Mouse (Mus musculus): ENCODE results near the gene Bco1.

The Bco1 gene

DNA sequence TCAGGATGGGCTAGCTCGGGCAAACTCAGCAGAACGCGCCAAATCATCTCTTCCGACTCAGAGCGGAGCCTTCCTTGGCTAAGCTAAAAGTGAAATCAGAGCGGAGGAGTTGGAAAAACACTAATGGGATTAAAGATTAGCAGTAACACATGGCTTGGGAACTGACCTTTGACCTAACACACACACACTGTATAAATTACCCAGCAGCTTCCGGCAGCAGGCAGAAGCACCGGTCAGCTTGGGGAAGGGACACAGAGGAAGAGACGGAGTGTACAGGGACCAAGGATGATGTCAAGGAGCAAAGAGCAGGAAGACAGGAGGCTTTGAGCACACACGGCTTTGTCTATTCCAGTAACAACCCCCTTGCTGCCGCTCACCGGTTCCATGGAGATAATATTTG is at the start of gene Bco1:
Bco1 (plus strand) TSS at position 208 of the 400 bp plus-strand sequence.
- DNase-seq, result no peak

DNA sequence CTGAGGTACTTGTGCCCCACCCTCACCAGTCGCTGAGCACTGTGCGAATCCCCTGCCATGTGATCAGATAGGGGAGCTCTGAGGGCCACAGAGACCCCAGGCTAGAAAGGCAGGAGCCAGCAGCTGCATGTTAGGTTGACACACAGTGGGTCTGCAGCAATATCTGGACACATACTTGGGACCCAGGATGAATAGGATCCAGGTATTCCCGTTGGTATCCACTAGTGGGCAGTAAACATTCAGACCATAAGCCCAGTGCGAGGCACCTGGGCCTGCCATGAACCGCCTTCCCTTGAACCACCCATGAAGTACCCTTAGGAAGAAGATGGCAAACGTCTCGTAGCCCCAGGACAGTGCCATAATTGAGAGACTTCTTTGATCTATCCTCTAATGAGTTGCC is 46.2 kb upstream of the Bco1 start:
- DNase-seq, result no peak

DNA sequence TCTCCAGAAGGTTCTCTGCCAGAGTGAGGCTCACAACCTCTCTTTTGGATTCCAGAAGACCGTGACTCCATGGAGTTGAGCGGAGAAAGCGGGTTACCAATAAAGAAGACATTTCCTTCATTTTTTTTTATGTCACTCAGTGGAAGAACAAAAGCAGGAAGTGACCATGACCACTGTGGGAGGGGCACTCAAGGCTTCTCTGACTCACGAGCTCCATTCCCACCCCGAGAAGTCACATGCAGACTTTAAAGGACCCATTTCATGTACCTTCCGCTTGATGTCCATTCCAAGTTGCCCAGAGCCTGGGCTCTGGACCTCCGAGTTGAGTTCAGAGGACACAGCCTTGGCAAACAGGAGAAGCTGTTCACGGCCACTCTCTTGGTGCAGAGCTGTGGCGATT is 44.9 kb upstream of the Bco1 start:
- DNase-seq, result no peak

DNA sequence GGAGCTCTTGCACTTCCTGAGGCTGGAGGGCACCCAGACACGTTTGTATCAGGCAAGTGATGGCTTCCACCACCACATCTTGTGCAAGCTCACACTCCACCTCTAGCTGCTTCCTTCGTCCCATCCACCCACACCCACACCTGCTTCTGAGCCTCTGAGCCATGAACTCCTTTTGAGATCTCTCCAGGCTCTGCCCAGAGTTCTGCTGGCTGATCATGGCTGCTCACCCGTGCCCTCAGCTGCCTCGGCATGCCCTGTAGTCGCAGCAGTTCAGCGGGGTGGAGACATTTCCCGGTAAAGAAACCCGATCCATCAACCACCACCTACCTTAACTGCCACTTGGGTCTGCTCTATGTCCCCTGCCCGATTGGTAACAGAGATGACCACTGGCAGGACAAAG is 44.3 kb upstream of the Bco1 start:
- no peak for DNase-seq

DNA sequence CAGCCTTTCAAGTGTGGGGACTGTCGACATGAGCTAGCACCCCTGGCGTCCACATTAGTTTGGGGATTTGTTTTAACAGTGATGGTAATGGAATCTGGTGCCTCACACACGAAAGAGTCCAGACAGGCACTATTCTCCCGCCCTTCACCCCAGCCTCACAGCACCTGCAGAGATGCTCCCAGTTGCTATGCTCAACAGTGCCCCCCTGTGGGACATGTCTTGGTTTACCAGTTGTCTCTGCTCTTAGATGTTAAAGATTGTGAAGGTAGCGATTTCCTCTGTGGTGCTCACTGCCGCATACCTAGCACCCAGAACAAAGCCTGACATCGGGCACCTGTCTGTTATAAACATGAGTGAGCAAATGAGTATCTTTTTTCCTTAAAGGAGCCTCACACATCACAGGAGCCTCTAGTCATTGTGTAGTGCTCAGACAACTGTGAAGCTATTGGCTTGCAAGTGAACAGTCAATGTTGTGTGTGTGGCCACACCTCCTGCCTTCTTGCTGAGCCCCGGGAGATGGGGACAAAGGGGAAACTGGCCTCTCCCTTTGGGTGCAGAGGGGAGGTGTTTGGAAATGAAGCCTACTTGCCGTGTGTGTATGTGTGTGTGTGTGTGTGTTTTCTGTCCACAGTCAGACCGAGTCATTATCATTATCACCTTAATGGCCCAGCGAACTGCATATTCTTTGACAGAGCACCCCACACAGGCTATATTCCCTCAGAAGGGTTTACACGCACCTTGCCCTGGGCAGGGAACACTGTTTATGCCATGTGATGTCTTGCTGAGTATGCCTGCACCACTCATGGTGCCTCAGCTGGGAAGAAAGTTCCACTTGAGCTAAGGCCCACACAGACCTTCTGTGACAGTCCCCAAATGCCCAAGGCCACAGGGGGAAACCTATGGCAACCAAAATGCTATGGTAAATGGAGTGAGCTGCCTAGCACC is 42.2 kb upstream of the Bco1 start:
- peak; percentile 23 to 38 for DNase-seq

DNA sequence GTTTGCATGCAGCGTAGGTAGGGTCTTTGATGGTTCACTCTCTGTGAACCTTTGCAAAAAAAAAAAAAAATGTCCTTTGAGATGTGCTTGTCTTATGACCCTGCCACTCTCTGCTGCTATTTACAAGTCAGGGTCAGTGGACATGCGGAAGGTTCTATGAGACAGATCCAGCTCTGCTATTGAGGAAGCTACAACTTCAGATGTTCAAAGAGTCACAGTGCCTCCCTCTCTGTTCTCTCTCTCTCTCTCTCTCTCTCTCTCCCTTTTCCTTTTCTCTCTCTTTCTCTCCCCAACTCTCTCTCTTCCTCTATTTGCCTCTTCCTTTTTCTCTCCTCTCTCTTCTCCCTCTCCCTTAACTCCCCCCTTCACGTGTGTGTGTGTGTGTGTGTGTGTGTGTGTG is 41.5 kb upstream of the Bco1 start:
- DNase-seq, result no peak

DNA sequence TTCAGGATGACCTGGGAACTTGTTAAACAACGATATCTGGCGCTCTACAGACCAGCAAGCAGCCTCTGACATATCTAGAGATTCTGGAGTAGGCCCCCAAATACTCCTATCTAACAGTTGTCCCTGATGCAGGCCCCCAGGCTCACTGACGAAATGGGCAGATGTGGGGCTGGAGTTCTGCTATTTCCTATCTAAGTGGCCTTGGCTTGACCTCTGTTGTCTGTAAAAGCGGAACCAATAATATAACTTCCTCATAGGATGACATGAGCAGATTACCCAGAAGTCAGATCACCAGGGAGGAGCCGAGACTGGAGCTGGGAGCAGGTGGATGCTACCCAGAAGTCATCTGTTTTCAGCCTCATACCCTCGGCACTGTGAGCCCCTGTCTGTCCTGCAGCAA is 40.6 kb upstream of the Bco1 start:
- DNase-seq, result no peak

DNA sequence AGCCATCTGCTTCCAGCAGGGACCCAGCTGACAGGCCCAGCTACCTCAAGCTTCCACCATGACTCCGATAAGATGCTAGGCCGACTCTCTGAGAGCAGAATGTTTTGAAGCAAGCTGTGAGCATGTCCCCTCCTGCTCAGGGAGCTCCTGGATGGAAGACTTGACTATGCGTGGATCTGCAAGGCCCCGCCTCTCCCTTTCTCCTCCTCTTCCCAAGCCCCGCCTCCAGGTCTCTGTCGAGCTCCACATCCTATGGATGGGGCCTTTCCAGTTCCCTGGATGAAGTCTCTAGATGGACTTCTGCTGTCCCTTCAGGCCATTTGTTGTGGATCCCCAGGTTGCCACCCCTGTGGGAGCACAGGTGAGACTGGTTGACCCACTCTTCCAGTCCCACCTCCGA is 36.6 kb upstream of the Bco1 start:
- DNase-seq, result no peak

DNA sequence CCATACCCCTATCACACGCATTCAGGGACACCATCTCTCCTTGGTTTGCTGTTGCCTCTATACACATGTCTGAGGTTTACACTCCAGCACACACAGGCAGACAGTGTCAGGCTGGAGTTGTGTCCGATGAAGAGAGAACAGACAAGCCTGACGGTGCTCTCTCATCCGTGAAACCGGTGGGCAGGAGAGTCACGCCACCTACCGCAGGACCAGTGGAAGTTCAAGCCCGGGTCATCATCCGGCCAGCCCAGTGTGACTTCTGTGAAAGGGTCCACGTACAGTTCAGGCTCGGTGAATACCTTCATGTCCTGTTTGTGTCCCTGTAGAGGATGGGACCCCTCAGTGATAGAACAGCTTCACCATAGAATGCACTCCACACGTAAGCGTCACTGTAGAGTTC is 35.3 kb upstream of the Bco1 start:
- no peak for DNase-seq

DNA sequence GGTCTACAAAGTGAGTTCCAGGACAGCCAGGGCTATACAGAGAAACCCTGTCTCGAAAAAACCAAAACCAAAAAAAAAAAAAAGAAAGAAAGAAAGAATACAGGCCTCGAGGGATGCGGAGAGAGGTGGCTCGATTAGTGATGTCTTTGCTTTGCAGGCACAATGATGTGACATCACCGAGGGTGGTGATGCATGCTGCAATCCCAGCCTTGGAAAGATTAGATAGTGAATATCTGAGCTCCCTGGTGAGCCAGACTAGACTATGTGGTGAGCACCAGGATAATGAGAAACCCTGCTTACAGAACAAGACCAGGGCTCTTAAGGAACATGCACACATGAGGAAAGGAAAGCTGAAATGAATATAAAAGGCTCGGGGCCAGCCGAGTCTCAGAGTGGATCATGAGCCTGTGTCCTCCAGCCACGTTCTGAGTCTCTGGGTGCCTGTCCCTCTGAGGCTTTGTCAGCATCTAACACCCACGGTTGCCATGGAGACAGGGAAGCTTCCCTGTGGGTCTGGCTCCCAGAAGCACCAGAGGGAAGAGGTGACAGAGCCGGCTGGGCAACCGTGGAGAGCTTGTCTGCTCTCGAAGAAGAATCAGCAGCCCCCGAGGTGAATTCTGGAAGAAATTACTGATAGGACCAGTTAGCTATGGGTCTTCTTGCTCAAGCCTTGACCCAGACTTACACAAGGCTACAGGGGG is 34.3 kb upstream of the Bco1 start:
- DNase-seq, result no peak

DNA sequence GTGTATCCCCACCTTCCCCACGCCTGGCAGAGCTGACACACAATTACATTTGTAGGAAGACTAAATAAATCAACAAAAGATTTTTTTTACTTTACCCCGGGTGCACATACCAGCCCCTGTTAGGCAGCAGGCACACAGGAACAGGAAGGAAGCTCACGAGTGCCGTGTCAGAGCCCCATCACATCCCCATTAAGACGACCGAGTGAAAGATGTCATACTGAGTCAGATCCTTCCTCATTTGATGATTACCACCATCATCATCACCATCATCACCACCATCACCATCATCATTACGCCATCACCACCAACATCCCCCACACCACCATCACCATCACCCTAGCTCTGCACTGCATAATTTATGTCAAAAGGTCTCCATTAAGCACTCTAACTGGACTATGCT is 28.7 kb upstream of the Bco1 start:
- no peak for DNase-seq

DNA sequence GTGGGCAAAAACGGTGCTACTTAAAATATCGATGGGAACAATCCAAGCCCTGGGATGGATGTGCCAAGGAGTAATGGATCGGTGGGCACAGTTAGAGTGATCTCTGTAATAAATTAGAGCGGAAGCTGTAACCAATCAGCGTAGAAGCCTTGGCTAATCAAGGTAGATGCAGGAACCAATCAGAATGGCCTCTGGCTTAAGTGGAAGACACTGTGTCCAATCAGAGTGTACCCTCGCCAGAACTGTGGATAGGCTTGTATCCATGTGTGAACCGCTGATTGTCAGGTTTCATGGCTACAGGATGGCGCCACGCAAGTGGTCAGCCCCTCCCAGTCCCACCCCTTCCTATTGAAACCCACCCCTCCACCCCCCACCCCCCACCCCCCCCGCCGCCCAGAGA is 28.3 kb upstream of the Bco1 start:
- no peak for DNase-seq

DNA sequence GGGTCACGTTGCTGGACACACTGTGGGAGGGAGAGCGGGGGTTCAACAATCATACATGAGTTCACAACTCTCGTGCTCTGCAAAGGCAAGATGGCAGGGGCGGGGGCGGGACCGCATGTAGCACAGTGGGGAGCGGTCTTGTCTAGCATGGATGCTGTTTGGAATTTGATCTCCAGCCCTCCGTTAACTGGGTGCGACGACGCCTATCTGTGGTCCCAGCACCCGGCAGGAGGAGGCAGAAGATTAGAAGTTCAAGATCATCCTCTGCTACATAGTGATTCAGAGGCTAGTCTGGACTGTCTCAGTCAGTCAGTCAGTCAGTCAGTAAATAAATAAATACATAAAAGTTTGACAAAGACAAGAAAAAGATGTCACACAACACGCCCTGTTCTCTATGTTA is 27.4 kb upstream of the Bco1 start:
- no peak for DNase-seq

DNA sequence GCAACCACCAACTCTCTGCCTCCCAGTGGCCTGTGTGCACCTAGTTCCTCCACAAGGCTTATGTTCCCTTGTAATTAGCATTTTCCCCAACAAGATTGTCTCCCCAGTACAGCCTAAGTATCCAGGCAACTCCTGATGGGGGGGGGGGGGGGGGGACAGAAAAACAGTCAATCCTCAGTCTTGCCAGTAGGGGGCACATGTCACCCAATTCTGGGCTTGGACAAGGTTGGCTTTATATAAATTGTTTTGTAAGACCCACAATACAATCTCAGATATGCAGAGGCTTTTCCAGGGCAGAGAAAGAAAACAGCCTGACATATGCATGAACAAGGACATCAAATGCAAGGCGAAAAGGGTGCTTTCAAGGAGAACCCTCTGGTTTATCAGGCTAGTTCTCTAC is 25.9 kb upstream of the Bco1 start:
- DNase-seq, result no peak

DNA sequence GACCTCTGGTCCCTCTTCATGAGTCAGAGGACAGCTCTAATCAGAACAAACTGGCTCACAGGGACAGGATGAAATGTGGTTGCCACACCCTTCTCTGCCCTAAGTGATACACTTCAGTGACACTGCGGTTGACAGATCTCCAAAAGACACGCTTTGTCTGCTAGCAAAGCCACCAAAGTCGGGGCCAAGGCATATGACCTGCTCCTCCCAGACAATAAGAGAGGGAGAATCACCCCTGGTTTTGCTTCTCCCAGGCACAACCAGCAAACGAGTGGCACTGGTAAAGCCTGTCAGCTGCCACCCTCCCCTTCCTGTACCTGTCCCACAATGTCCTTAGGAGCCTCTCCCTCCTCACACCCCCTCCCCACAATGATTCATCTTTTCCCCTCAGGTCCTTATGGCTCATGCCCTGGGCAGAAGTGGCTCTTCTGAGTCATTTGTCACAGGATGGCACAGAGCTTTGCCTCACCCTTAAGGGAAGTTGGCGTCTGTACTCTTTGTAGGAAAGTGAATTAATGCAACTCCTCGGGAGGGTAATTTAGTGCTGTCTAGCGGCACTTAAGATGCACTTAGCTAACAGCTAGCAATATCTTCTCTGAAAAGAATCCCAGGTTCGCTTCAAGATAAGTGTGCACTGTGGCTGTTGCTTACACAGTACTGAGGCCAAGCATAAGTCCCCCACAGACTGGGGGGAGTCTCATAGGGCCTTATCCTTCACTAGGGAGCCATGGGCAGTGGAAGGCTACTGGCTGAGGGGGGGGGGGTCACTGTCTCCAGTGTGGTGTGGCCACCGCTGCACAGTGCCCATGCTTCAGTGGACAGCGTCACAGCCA is 21.1 kb upstream of the Bco1 start:
- no peak for DNase-seq

DNA sequence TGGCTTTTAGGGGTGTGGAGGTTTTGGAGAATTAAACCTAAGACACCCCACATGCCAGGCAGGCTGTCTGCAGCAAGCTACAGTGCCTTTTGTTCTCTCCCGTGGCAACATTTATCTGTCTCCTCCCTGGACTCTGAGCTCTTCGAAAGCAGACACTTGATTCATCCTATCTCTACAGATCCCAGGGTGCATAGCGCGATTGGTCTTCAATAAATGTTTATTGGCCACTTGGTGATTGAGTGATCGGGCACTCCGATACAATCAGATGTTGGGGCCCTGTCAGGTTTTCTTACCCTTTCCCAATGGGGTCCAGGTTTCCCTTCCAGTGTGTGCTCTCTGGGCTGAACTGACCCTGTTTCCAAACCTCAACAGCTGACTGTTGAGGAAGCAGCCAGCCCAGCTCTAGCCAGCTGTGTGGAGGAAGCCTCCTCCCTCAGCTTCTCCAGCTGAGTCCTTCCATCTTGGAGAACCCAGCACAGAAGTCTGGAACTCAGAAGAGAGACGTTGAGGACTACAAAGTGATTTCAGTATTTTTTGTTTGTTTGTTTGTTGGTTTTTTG is 17.2 kb upstream of the Bco1 start:
- no peak for DNase-seq

DNA sequence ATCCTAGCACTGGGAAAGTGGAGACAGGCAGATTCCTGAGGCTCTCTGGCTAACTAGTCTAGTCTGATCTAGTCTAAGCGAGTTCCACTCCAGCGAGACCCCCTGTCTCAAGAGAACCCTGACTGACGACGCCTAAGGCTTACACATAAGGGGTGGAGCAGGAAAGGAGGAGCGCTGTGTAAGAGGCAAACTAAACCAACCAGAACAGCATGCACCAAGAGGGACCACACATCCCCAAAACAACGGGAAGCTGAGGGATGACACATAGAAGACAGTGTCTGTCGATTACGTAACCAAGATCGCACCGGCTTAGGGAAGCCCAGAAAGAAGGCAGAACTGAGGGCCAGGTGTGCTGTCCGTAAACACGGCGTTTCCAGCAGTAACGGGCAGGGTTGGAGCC is 16.0 kb upstream of the Bco1 start:
- DNase-seq, result no peak

DNA sequence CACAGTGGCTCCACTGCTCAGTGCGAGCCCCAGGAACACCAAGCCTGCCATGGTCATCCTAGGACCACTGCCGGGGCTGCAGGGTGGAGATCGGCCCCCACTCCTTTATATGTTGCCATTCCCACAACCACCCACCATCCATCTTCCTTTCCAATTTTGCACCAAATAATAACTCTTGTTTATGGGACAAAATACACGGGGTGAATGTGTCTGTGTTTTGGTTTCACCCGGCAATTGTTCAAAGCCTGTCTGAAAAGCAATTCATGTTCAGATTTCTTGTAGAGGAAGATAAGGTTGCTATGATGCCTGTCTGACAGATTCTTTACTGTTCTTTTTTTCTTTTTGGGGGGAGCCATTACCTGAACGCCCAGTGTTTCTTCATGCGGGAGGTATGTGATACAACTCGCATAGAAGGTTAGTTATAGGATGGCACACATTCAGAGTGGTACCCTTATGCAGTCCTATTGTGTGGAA is 13.2 kb upstream of the Bco1 start, which contains the start of gene Pkd1l2:
Pkd1l2 (minus strand) TSS at position 51 of the 474 bp plus-strand sequence.
- no peak for DNase-seq

DNA sequence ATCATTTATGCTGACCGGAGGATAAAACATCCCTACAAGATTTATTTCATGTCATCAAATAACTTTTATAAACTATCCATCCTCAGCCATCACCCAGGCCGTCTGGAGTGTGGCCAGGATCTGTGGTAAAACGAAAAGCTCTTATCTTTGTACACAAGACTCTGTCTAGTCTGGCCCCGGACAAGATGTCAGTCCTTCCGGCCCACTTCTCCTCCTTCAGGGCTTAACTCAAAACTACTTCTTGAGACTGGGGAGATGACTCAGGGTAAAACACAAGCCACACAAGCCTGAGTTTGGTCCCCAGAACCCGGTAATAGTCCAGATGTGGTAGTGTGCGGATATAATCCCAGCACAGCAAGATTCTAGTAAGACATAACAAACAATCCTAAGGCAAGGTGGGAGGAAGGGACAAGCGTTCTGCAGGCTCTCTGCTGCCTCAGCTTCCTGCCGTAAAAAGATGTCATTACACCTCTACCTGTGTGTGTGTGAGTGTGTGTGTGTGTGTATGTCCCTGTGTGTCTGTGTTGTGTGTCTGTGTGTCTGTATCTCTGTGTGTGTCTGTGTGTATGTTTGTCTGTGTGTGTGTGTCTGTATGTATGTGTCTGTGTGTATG is 12.6 kb upstream of the Bco1 start:
- no peak for DNase-seq

DNA sequence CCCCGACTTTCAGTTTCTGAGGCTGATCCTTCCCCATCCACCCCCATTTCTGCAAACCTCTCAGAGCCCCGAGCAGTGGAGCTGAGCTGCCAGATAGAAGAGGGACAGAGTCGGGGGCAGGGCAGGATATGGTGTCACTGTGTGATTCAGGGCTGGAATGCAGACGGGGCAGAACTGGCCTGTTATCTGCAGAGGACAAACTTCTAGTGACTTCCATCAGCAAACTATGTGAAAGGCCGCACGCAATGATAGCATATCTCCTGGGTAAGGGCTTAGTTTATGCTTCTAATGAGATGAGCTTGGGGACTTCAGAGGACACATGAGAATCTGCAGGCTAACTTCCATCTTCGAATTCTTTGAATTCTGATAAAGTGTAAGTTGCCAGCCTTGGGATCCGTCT is 10.1 kb upstream of the Bco1 start:
- DNase-seq, result no peak

DNA sequence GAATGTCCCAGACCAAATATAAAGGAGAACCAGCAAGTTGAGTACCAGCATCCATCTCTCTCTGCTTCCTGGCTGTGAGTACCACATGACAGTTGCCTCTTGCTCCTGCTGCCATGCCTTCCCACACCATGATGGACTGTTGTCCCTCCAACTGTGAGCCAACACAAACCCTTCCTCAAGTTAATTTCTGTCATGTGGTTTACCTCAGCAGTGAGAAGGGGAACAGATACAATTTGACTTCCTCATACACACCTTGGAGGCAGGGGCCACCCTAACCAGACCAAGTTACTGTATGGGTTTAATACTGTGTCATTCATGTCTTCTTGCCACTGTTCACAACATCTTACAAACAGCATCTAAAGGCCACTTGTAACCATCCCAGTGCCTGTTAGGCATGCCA is 8.6 kb upstream of the Bco1 start:
- no peak for DNase-seq

DNA sequence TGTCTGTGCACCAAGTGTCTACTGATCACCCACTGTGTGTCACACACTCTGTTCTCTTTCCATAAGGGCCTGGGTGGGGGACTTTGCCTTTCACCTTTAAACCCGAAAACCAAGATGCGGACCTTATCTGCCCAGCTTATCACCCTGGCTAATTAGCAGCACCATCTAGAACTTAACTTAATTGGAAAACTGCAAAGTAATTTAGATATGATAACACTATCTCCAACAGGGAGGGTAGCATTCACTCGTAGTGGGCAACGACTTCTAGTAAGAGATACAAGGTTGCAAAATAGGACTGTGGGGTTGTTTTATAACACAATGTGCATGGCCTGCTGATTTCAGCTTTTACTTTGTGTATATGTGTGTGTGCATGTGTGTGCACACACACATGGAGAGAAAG is 5.9 kb upstream of the Bco1 start:
- DNase-seq, result no peak

Measured in thymus, adult 18-20 months (tissue).